Mouse (Mus musculus) CD4-positive helper T cell, adult 2 months (primary cell): ENCODE data around the gene Sbk1.
A peak's percentile ranks its signal among the peaks of the same experiment; 100 is the strongest.

Source experiments
- DNase-seq: peaks from one replicate; pipeline ENCODE4 v3.0.0-alpha.2; 2012; ENCODE audit warnings: low read depth, missing footprints, low spot score

The Sbk1 gene

GRCm38 (mm10) chr7:126271712-126272683, at the start of gene Sbk1:
Gene Sbk1 (plus strand): TSS chr7:126272619.
- DNase-seq, result peak; percentile 90

- DNase-seq, result peak; percentile 34
Observed at GRCm38 (mm10) chr7:126222753-126223152, 49.7 kb upstream of the Sbk1 start.

- no peak for DNase-seq
Observed at GRCm38 (mm10) chr7:126226136-126226535, 46.3 kb upstream of the Sbk1 start.

- DNase-seq, result peak; percentile 69
Observed at GRCm38 (mm10) chr7:126230357-126231148, 41.9 kb upstream of the Sbk1 start.

GRCm38 (mm10) chr7:126232345-126233071, 39.9 kb upstream of the Sbk1 start:
- no peak for DNase-seq

GRCm38 (mm10) chr7:126234611-126235010, 37.8 kb upstream of the Sbk1 start:
- no peak for DNase-seq

- peak; percentile 23 for DNase-seq
Observed at GRCm38 (mm10) chr7:126236083-126236793, 36.2 kb upstream of the Sbk1 start.

- DNase-seq, result no peak
Observed at GRCm38 (mm10) chr7:126236794-126237192, 35.6 kb upstream of the Sbk1 start.

GRCm38 (mm10) chr7:126240814-126241360, 31.5 kb upstream of the Sbk1 start:
- no peak for DNase-seq

GRCm38 (mm10) chr7:126244168-126244750, 28.2 kb upstream of the Sbk1 start:
- DNase-seq, result no peak

GRCm38 (mm10) chr7:126248088-126248487, 24.3 kb upstream of the Sbk1 start:
- no peak for DNase-seq

GRCm38 (mm10) chr7:126248641-126249141, 23.7 kb upstream of the Sbk1 start:
- no peak for DNase-seq

GRCm38 (mm10) chr7:126249146-126249545, 23.3 kb upstream of the Sbk1 start:
- DNase-seq, result no peak

- DNase-seq, result no peak
Observed at GRCm38 (mm10) chr7:126249986-126250385, 22.4 kb upstream of the Sbk1 start.

GRCm38 (mm10) chr7:126250481-126250880, 21.9 kb upstream of the Sbk1 start:
- DNase-seq, result no peak

- DNase-seq, result no peak
Observed at GRCm38 (mm10) chr7:126251698-126252097, 20.7 kb upstream of the Sbk1 start.

GRCm38 (mm10) chr7:126252230-126252629, 20.2 kb upstream of the Sbk1 start:
- DNase-seq, result no peak

- DNase-seq, result peak; percentile 70
Observed at GRCm38 (mm10) chr7:126260280-126261210, 11.9 kb upstream of the Sbk1 start.

- DNase-seq, result no peak
Observed at GRCm38 (mm10) chr7:126261823-126262222, 10.6 kb upstream of the Sbk1 start.
